15 mouse cellular contexts compared by ENCODE assay signal in the genomic region with DNA sequence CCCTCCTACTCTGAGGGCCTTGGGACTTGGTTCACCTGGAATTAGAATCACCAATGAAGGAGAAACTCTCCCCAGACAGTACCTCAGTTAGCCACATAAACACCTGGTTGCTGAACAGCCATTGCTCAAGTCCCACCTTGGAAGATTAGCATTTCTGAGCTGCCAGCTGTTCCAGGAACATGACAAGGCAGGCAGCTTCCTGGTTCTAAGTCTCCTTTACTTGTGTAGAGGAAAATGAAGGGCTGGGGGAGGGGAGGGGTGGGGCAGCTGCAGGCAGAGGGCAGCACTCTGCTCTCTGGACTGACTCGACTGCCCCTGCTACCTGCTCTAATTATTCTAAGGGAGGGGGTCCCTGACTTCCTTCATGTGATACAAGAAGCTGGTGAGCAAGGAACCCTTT. TPM values are rescaled to one million over a fixed set of nuclear protein-coding genes. Genes with fewer than 3 reads are reported as not detected.
A peak's percentile ranks its signal among the peaks of the same experiment; 100 is the strongest.
DNase-seq lines count a peak whose midpoint lies in the region; ATAC-seq and TF ChIP-seq lines count a peak whose summit lies in the region.
"Had no signal": no experiment of that assay in that cellular context is flagged by ENCODE, and none has a peak within 500 bp of the region (broad histone marks: within the 10 kb centered on the region; RNA-seq: fewer than 3 reads in every experiment).

No protein-coding gene starts in this region.

- no peak for ATAC-seq in heart, embryonic 15.5 days (replicated peaks; ENCODE audit: insufficient number of reproducible peaks, insufficient read depth, low FRiP score, low read depth)
- ATAC-seq in lung, embryonic 16.5 days (ENCODE audit: low read depth), result peak; percentile 32; the same call in 1 of the 2 replicates
- peak; percentile 69; the same call in 1 of the 2 replicates for ATAC-seq in stomach, embryonic 16.5 days (ENCODE audit: insufficient read depth, low FRiP score)
- ATAC-seq: Patski had no signal

- intact Hi-C loops in heart, postnatal 36 days (cut with DNase I), result no loop called here

- no peak overlapping the region for H3K9ac ChIP-seq in heart, embryonic 15.5 days
- H3K9ac ChIP-seq in lung, embryonic 16.5 days (ENCODE audit: low read length), result no peak overlapping the region
- H3K9ac ChIP-seq in stomach, embryonic 16.5 days (ENCODE audit: low read length), result no peak overlapping the region

- no peak overlapping the region for H3K4me2 ChIP-seq in heart, embryonic 15.5 days
- H3K4me2 ChIP-seq in lung, embryonic 16.5 days (ENCODE audit: low read depth, low read length), result no peak overlapping the region
- H3K4me2 ChIP-seq in stomach, embryonic 16.5 days (ENCODE audit: low read depth, low read length), result no peak overlapping the region

- H3K4me3 ChIP-seq in heart, embryonic 15.5 days, result no peak overlapping the region
- H3K4me3 ChIP-seq in lung, embryonic 16.5 days (ENCODE audit: low read length), result no peak overlapping the region
- no peak overlapping the region for H3K4me3 ChIP-seq in embryonic facial prominence, embryonic 10.5 days
- no peak overlapping the region for H3K4me3 ChIP-seq in stomach, embryonic 16.5 days (replicated peaks; ENCODE audit: low read length)
- no peak overlapping the region for H3K4me3 ChIP-seq in layer of hippocampus, adult 2 months

- no peaks in the 10 kb centered on the region for H3K9me3 ChIP-seq in heart, embryonic 15.5 days (replicated peaks)
- no peaks in the 10 kb centered on the region for H3K9me3 ChIP-seq in lung, embryonic 16.5 days (ENCODE audit: control insufficient read depth, low read length)
- no peaks in the 10 kb centered on the region for H3K9me3 ChIP-seq in embryonic facial prominence, embryonic 10.5 days
- H3K9me3 ChIP-seq in stomach, embryonic 16.5 days (replicated peaks; ENCODE audit: control insufficient read depth, low read length), result no peaks in the 10 kb centered on the region

- no peak for DNase-seq in heart, postnatal 36 days
- DNase-seq in lung, postnatal 25 days (ENCODE audit: low spot score), result no peak
- peak; percentile 31 for DNase-seq in embryonic facial prominence, embryonic 10.5 days (ENCODE audit: low spot score)
- no peak for DNase-seq in layer of hippocampus, adult 2 months (ENCODE audit: low spot score in 2 of 2)
- no peak for DNase-seq in adrenal gland, adult (ENCODE audit: inconsistent age in 2 of 2, low spot score in 1 of 2)
- DNase-seq: adrenal gland, postnatal 14 days; cerebellum, postnatal 10 days; lung, postnatal 14 days; midbrain, embryonic 14.5 days; right cerebral cortex, postnatal 4 days; thymus, postnatal 25 days had no signal

- H3K4me1 ChIP-seq in heart, embryonic 15.5 days (replicated peaks), result peaks cover 68% of the 10 kb centered on the region
- H3K4me1 ChIP-seq in lung, embryonic 16.5 days (replicated peaks; ENCODE audit: control insufficient read depth, insufficient read depth, low read length), result peaks cover 13% of the 10 kb centered on the region
- peaks cover 36% of the 10 kb centered on the region for H3K4me1 ChIP-seq in embryonic facial prominence, embryonic 10.5 days
- peaks cover 14% of the 10 kb centered on the region for H3K4me1 ChIP-seq in stomach, embryonic 16.5 days (ENCODE audit: control insufficient read depth, insufficient read depth, low read length)

- 0 out of 2 replicates have a peak overlapping the region, but pooled peaks have one; percentile 3 for H3K27ac ChIP-seq in heart, embryonic 15.5 days
- H3K27ac ChIP-seq in lung, embryonic 16.5 days (ENCODE audit: low read length), result 0 out of 2 replicates have a peak overlapping the region, but pooled peaks have one; percentile 32
- no peak overlapping the region for H3K27ac ChIP-seq in embryonic facial prominence, embryonic 10.5 days (replicated peaks)
- H3K27ac ChIP-seq in stomach, embryonic 16.5 days (ENCODE audit: low read length), result no peak overlapping the region
- H3K27ac ChIP-seq in layer of hippocampus, adult 2 months, result no peak overlapping the region

- H3K36me3 ChIP-seq in heart, embryonic 15.5 days, result no peaks in the 10 kb centered on the region
- H3K36me3 ChIP-seq in lung, embryonic 16.5 days (ENCODE audit: control insufficient read depth, insufficient read depth, low read length), result no peaks in the 10 kb centered on the region
- H3K36me3 ChIP-seq in embryonic facial prominence, embryonic 10.5 days (replicated peaks), result no peaks in the 10 kb centered on the region
- H3K36me3 ChIP-seq in stomach, embryonic 16.5 days (ENCODE audit: control insufficient read depth, insufficient read depth, low read length), result no peaks in the 10 kb centered on the region

- H3K27me3 ChIP-seq in heart, embryonic 15.5 days, result no peaks in the 10 kb centered on the region
- no peaks in the 10 kb centered on the region for H3K27me3 ChIP-seq in lung, embryonic 16.5 days (ENCODE audit: control insufficient read depth, insufficient read depth, low read depth, low read length)
- no peaks in the 10 kb centered on the region for H3K27me3 ChIP-seq in embryonic facial prominence, embryonic 10.5 days (replicated peaks; ENCODE audit: low read depth, poor library complexity, severe bottlenecking)
- H3K27me3 ChIP-seq in stomach, embryonic 16.5 days (ENCODE audit: control insufficient read depth, insufficient read depth, low read length), result no peaks in the 10 kb centered on the region
- H3K27me3 ChIP-seq: Patski had no signal

- TF ChIP-seq CTCF in layer of hippocampus, adult 2 months (conservative IDR thresholded peaks at IDR 0.05), result no peak

- WGBS in heart, embryonic 15.5 days, result 14% methylated on average over 1 of the region's 1 CpGs
- WGBS in lung, embryonic 16.5 days, result 15% methylated on average over 1 of the region's 1 CpGs
- 0% methylated on average over 1 of the region's 1 CpGs for WGBS in embryonic facial prominence, embryonic 10.5 days
- WGBS in stomach, embryonic 16.5 days, result 9% methylated on average over 1 of the region's 1 CpGs

RNA-seq across cellular contexts. Expression of a gene that starts 45.8 kb away (rescaled TPM):
- polyA plus RNA-seq in heart, embryonic 15.5 days (2015; fragmentation: Nextera tagmentation; extraction: Ambion mirVana), result 24.0 and 27.8 TPM in 2 replicates
- 10 to 100 TPM; 58.3 to 58.7 TPM for total RNA-seq in heart, postnatal 36 days (2021)
- polyA plus RNA-seq in lung, embryonic 16.5 days (2015; fragmentation: Nextera tagmentation; extraction: Ambion mirVana), result 36.3 and 36.9 TPM in 2 replicates
- 10.0 and 11.1 TPM in 2 replicates for polyA plus RNA-seq in embryonic facial prominence, embryonic 10.5 days (2016; fragmentation: Nextera tagmentation; extraction: Ambion mirVana)
- 27.7 and 28.6 TPM in 2 replicates for polyA plus RNA-seq in stomach, embryonic 16.5 days (2015; fragmentation: Nextera tagmentation; extraction: Ambion mirVana)
- 10 to 100 TPM; 18.9 to 26.2 TPM for total RNA-seq in layer of hippocampus, adult 2 months (2021)

Comparison
In these comparisons a context has a peak if more than half of its experiments do, and no peak if none do; other contexts are left out.
1. H3K27ac ChIP-seq: peak in heart, embryonic 15.5 days (single experiment) and lung, embryonic 16.5 days (single experiment); none in embryonic facial prominence, embryonic 10.5 days (single experiment), stomach, embryonic 16.5 days (single experiment) and layer of hippocampus, adult 2 months (single experiment).